Mouse (Mus musculus): ENCODE measurements around the gene a.

Gene a

GRCm38 (mm10) chr2:155091743-155092075 is 300.5 kb downstream of the a start:
- H3K4me3 ChIP-seq (replicated peaks; ENCODE audit: low read length) = no peak overlapping the region

GRCm38 (mm10) chr2:155093418-155093817 is 302.2 kb downstream of the a start:
- Histone ChIP-seq H3K4me3 (replicated peaks; ENCODE audit: low read length) (no peak overlapping the region), H3K9me3 (ENCODE audit: low read length) (peaks cover 9% of the 10 kb centered on the region), H3K27me3 (ENCODE audit: insufficient read depth, low read length) (no peaks in the 10 kb centered on the region), H3K36me3 (ENCODE audit: insufficient read depth, low read length) (no peaks in the 10 kb centered on the region), H3K4me1 (replicated peaks; ENCODE audit: low read depth, low read length) (peaks cover 12% of the 10 kb centered on the region)
- TF ChIP-seq CTCF (conservative IDR thresholded peaks at IDR 0.05; ENCODE audit: low read length) (no peak), NANOG (IDR thresholded peaks at IDR 0.05; ENCODE audit: borderline replicate concordance, low read length) (no peak), POU5F1 (IDR thresholded peaks at IDR 0.05; ENCODE audit: borderline replicate concordance, low read length) (no peak)

More at GRCm38 (mm10) chr2:155091743-155092075, 300.5 kb downstream of the a start:
- Histone ChIP-seq H3K4me1 (replicated peaks; ENCODE audit: low read depth, low read length) (peaks cover 12% of the 10 kb centered on the region), H3K9me3 (ENCODE audit: low read length) (no peaks in the 10 kb centered on the region), H3K36me3 (ENCODE audit: insufficient read depth, low read length) (no peaks in the 10 kb centered on the region), H3K27me3 (ENCODE audit: insufficient read depth, low read length) (no peaks in the 10 kb centered on the region)
- TF ChIP-seq NANOG (IDR thresholded peaks at IDR 0.05; ENCODE audit: borderline replicate concordance, low read length) (no peak), POU5F1 (IDR thresholded peaks at IDR 0.05; ENCODE audit: borderline replicate concordance, low read length) (no peak), CTCF (conservative IDR thresholded peaks at IDR 0.05; ENCODE audit: low read length) (no peak)

GRCm38 (mm10) chr2:155098720-155099380 is 307.6 kb downstream of the a start:
- TF ChIP-seq POU5F1 (IDR thresholded peaks at IDR 0.05; ENCODE audit: borderline replicate concordance, low read length) (no peak), NANOG (IDR thresholded peaks at IDR 0.05; ENCODE audit: borderline replicate concordance, low read length) (no peak), CTCF (conservative IDR thresholded peaks at IDR 0.05; ENCODE audit: low read length) (peak; percentile 25; the same call in 1 of the 2 replicates)
- peaks cover 35% of the 10 kb centered on the region for H3K4me1 ChIP-seq (replicated peaks; ENCODE audit: low read depth, low read length)

GRCm38 (mm10) chr2:155099421-155099820 is 308.2 kb downstream of the a start:
- Histone ChIP-seq H3K9me3 (ENCODE audit: low read length) (peaks cover 13% of the 10 kb centered on the region), H3K4me1 (replicated peaks; ENCODE audit: low read depth, low read length) (peaks cover 36% of the 10 kb centered on the region), H3K27me3 (ENCODE audit: insufficient read depth, low read length) (no peaks in the 10 kb centered on the region), H3K36me3 (ENCODE audit: insufficient read depth, low read length) (no peaks in the 10 kb centered on the region), H3K4me3 (replicated peaks; ENCODE audit: low read length) (no peak overlapping the region)
- no peak for TF ChIP-seq POU5F1 (IDR thresholded peaks at IDR 0.05; ENCODE audit: borderline replicate concordance, low read length)
- no peak for TF ChIP-seq NANOG (IDR thresholded peaks at IDR 0.05; ENCODE audit: borderline replicate concordance, low read length)
- no peak for TF ChIP-seq CTCF (conservative IDR thresholded peaks at IDR 0.05; ENCODE audit: low read length)

More at GRCm38 (mm10) chr2:155098720-155099380, 307.6 kb downstream of the a start:
- Histone ChIP-seq H3K27me3 (ENCODE audit: insufficient read depth, low read length) (no peaks in the 10 kb centered on the region), H3K9me3 (ENCODE audit: low read length) (peaks cover 13% of the 10 kb centered on the region), H3K4me3 (replicated peaks; ENCODE audit: low read length) (no peak overlapping the region), H3K36me3 (ENCODE audit: insufficient read depth, low read length) (no peaks in the 10 kb centered on the region)

- peaks cover 13% of the 10 kb centered on the region for H3K9me3 ChIP-seq (ENCODE audit: low read length)
- H3K27me3 ChIP-seq (ENCODE audit: insufficient read depth, low read length) = no peaks in the 10 kb centered on the region
- peaks cover 43% of the 10 kb centered on the region for H3K4me1 ChIP-seq (replicated peaks; ENCODE audit: low read depth, low read length)
- TF ChIP-seq POU5F1 (IDR thresholded peaks at IDR 0.05; ENCODE audit: borderline replicate concordance, low read length) (no peak), NANOG (IDR thresholded peaks at IDR 0.05; ENCODE audit: borderline replicate concordance, low read length) (no peak), CTCF (conservative IDR thresholded peaks at IDR 0.05; ENCODE audit: low read length) (no peak)
- H3K4me3 ChIP-seq (replicated peaks; ENCODE audit: low read length) = no peak overlapping the region
- H3K36me3 ChIP-seq (ENCODE audit: insufficient read depth, low read length) = no peaks in the 10 kb centered on the region
These were observed 309.0 kb downstream of the a start for GRCm38 (mm10) chr2:155099994-155100795.

Data from E14TG2a.4 (cell line).